Mouse (Mus musculus): ENCODE results near the gene Ddx11. TPM values are rescaled to one million over a fixed set of nuclear protein-coding genes. Genes with fewer than 3 reads are reported as not detected.

Gene Ddx11
- 0.73 TPM for polyA plus RNA-seq (2014; fragmentation: Illumina TruSeq; extraction: RNeasy Lipid Tissue Mini Kit (QIAGEN cat#74804); ENCODE audit: low read depth, low replicate concordance)

GRCm38 (mm10) chr17:66123066-66123815, at the start of gene Ddx11:
TSS of gene Ddx11 (plus strand) at chr17:66123520.

DNA sequence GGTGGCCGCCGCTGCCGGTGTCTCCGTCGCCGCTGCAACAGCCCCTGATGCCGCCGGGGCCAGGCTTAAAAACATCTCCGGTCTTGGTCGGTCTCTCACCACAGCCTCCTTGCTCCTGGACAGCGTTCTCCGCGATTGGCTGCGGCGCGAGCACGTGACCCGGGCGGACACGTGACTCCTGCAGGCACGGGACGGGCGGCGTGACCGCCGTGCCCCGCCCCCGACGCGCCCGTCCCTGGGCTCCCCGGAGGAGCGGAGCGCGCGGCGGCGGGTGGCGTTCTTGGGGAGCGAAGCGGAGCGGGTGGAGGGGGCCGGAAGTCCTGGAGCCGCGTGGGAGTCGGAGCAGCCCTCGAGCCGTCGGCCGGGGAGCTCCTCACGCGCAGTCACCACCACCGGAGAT, 46.4 kb upstream of the Ddx11 start, which contains the start of gene Ankrd12:
Gene Ankrd12, minus strand, starts transcription at position 156 of the 400 bp plus-strand sequence.

GRCm38 (mm10) chr17:66101380-66102330, 21.7 kb upstream of the Ddx11 start, which contains the start of gene Ndufv2:
TSS of gene Ndufv2 (minus strand) at chr17:66101559.

DNA sequence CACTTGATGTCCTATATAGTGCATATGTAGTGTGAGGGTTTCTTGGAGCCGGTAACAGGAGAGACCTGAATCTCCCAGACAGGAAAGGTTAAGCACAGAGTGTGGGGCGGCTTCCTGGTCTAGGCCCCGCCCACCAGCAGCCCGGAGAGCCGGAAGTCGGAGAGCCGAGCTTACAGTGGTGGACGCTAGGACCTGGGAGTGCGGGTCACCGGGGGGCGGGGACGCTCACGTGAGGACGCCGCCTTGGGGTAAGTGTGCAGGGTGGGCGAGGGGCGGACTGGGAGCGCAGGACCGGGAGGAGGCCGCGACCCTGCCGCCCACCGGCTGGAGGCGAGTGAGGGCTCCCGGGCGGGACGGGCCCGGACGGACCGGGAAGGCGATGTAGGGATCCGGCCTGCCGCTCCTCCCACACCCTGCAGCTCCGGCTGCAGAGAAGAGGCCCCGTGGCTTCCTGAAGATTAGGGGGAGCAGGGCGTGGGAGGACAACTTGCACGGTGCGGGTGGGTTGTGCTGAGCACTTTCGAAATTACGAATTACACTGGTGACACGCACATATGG, 11.8 kb upstream of the Ddx11 start, which contains the start of gene Washc1:
Gene Washc1, plus strand, starts transcription at position 144 of the 558 bp plus-strand sequence.

Other genes with a start within 250 kb of the Ddx11 start
- gene Ralbp1, start 237.7 kb upstream of the Ddx11 start, polyA plus RNA-seq (2014; fragmentation: Illumina TruSeq; extraction: RNeasy Lipid Tissue Mini Kit (QIAGEN cat#74804); ENCODE audit: low read depth, low replicate concordance) = 36.5 TPM
- 167 TPM for gene Twsg1, start 172.3 kb upstream of the Ddx11 start, polyA plus RNA-seq (2014; fragmentation: Illumina TruSeq; extraction: RNeasy Lipid Tissue Mini Kit (QIAGEN cat#74804); ENCODE audit: low read depth, low replicate concordance)
- gene Ankrd12, start 46.4 kb upstream of the Ddx11 start, polyA plus RNA-seq (2014; fragmentation: Illumina TruSeq; extraction: RNeasy Lipid Tissue Mini Kit (QIAGEN cat#74804); ENCODE audit: low read depth, low replicate concordance) = 31.4 TPM
- 1,164 TPM for gene Ndufv2, start 22.0 kb upstream of the Ddx11 start, polyA plus RNA-seq (2014; fragmentation: Illumina TruSeq; extraction: RNeasy Lipid Tissue Mini Kit (QIAGEN cat#74804); ENCODE audit: low read depth, low replicate concordance)
- 1.4 TPM for gene Washc1, start 12.0 kb upstream of the Ddx11 start, polyA plus RNA-seq (2014; fragmentation: Illumina TruSeq; extraction: RNeasy Lipid Tissue Mini Kit (QIAGEN cat#74804); ENCODE audit: low read depth, low replicate concordance)

Data from kidney, adult 10 weeks (tissue).